Mouse (Mus musculus) lung, postnatal 0 days (tissue): ENCODE results near the gene Mecr.

ENCODE experiments used
- CTCF ChIP-seq: IDR thresholded peaks from 2 replicates; pipeline ENCODE4 v1.5.1; 2016; ENCODE audit warnings: antibody characterized with exemption, mild to moderate bottlenecking
- EP300 ChIP-seq: IDR thresholded peaks from 2 replicates; pipeline ENCODE4 v1.6.1; 2016; ENCODE audit warnings: antibody characterized with exemption, mild to moderate bottlenecking, control low read depth

DNA sequence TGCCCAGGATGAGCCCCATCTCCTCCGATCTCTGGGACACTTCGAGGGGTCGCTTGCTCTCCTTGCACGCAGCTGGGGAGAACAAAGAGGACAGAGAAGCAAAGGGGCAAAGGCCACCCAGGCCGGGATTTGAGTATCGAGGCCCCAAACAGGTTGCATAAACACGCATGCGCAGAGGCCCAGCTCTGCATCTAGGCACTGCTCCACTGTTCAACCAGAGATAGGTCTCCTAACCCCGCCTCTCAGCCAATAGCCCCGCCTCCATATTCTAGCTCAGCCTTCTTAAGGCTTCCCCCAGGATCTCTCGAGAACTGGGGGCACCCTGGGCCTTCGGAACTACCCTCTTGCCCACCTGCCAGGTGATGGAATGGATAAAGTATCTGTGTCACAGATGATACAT is 45.4 kb upstream of the Mecr start:
- TF ChIP-seq CTCF, result no peak
- TF ChIP-seq EP300, result no peak
